Mouse (Mus musculus) lung, adult 2 months (tissue): ENCODE measurements around the gene Slc19a1.

Experiments
- CTCF ChIP-seq: fragments of 200-500 bp; IDR thresholded peaks from 2 replicates; pipeline ENCODE4 v1.5.1; 2011; ENCODE audit warnings: mild to moderate bottlenecking, low read length, control low read depth; ENCODE audit not compliant: insufficient read depth
- POLR2A ChIP-seq: fragments of 200-500 bp; IDR thresholded peaks from 2 replicates; pipeline ENCODE4 v1.6.1; 2011; ENCODE audit warnings: low read depth, mild to moderate bottlenecking, control low read depth, low read length, borderline replicate concordance; ENCODE audit errors: extremely low read depth

GRCm38 (mm10) chr10:77029761-77030160 lies 2.3 kb upstream of the Slc19a1 start:
- TF ChIP-seq CTCF: no peak
- no peak for TF ChIP-seq POLR2A
